Comparison of ENCODE assay signal across 8 mouse cellular contexts in genomic region chr6:124492842-124493561, GRCm38 (mm10). TPM values are rescaled to one million over a fixed set of nuclear protein-coding genes. Genes with fewer than 3 reads are reported as not detected.
A peak's percentile ranks its signal among the peaks of the same experiment; 100 is the strongest.
DNase-seq lines count a peak whose midpoint lies in the region; ATAC-seq lines count a peak whose summit lies in the region.

TSS of gene C1rl (plus strand) at chr6:124493113.

- peak within 1 kb of the TSS; percentile 40; the same call in 1 of the 2 replicates for H3K27ac ChIP-seq in intestine, embryonic 15.5 days

- no peak within 1 kb of the TSS for H3K4me3 ChIP-seq in intestine, embryonic 15.5 days (replicated peaks)

- H3K9ac ChIP-seq in intestine, embryonic 15.5 days: no peak within 1 kb of the TSS

- peak; percentile 95 for ATAC-seq in intestine, embryonic 15.5 days

- no peaks in the 10 kb centered on the region for H3K36me3 ChIP-seq in intestine, embryonic 15.5 days

- 0 out of 2 replicates have a peak within 1 kb of the TSS, but pooled peaks have one; percentile 6 for H3K4me2 ChIP-seq in intestine, embryonic 15.5 days (replicated peaks)

- H3K4me1 ChIP-seq in intestine, embryonic 15.5 days (replicated peaks): peaks cover 6% of the 10 kb centered on the region; the same call in 1 of the 2 replicates

- peak; percentile 84 for DNase-seq in adrenal gland, adult 8-10 months
- peak; percentile 80 for DNase-seq in embryo, embryonic 9.5 days (ENCODE audit: extremely low spot score)
- peak; percentile 57 to 80 for DNase-seq in gastrocnemius, postnatal 4 days (ENCODE audit: low spot score in 2 of 2)
- peak; percentile 46 to 62 for DNase-seq in left cerebral cortex, postnatal 36 days (ENCODE audit: low spot score in 2 of 2)
- peak; percentile 84 for DNase-seq in mesoderm, embryonic 11.5 days (ENCODE audit: low read depth, low spot score)
- DNase-seq in right cerebral cortex, postnatal 25 days: peak; percentile 57
- peak; percentile 80 to 84 for DNase-seq in urinary bladder, postnatal 36 days (ENCODE audit: low spot score in 2 of 2)

- intact Hi-C loops in left cerebral cortex, postnatal 36 days (cut with DNase I): no loop called here

- no peaks in the 10 kb centered on the region for H3K9me3 ChIP-seq in intestine, embryonic 15.5 days

- H3K27me3 ChIP-seq in intestine, embryonic 15.5 days (replicated peaks): no peaks in the 10 kb centered on the region

- 37% methylated on average over 4 of the region's 4 CpGs for WGBS in intestine, embryonic 15.5 days

RNA-seq across cellular contexts. Expression of gene C1rl, which starts in this region (rescaled TPM):
- 10 to 100 TPM; 28.1 to 44.4 (median 34.4) TPM for total RNA-seq in adrenal gland, adult 8-10 months (2022)
- total RNA-seq in gastrocnemius, postnatal 4 days (2021): 1 to 10 TPM; 1.3 to 1.6 TPM
- polyA plus RNA-seq in intestine, embryonic 15.5 days (2015; fragmentation: Nextera tagmentation; extraction: Ambion mirVana): 2.3 and 2.5 TPM in 2 replicates
- total RNA-seq in left cerebral cortex, postnatal 36 days (2021): under 1 TPM; 0.25 to 0.34 TPM

Comparison
In these comparisons a context has a peak if more than half of its experiments do, and no peak if none do; other contexts are left out.
1. RNA of gene C1rl (total RNA-seq): 28.1 to 44.4 TPM in adrenal gland, adult 8-10 months; 1.3 to 1.6 TPM in gastrocnemius, postnatal 4 days and 0.25 to 0.34 TPM in left cerebral cortex, postnatal 36 days; every median in the first group is over 10 times any median in the second.
2. Peak in DNase-seq in left cerebral cortex, postnatal 36 days; RNA of the gene not detected or under 1 TPM.
3. Peak in every context shown above with its lines, with median percentiles within 50 percentile points of each other: DNase-seq.